Mouse (Mus musculus): Measurements from ENCODE around the gene Mrpl58.

The Mrpl58 gene

DNA sequence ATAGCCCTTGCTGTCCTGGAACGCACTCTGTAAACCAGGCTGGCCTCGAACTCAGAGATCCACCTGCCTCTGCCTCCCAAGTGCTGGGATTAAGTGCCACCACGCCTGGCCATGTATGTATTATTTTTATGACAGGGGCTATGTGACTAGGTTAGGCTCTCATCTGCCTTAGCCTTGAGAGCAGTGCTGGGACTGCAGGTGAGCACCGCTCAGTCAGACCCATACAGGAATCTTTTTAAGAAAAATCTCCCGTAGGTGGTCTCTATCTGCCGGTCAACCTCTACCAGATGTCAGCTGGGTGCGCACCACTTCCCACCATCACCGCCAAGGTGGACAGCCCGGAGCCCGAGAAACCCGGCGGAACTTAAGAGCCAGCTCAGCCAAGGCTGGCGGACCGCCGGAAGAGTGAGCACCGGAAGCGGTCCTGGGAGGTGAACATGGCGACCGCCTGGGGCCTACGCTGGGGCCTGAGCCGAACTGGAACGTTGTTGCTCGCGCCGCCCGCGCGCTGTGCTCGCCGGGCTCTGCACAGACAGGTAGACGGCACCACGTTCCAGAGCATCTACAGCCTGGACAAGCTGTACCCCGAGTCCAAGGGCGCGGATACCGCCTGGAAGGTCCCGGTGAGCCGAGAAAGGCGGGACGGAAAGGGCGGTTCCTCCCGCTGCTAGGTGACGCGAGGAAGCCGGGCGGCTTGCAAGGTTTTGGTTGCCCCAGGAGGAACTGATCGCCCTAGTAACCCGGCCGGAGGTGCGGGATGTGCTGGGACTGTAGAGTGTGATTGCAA is at the start of gene Mrpl58:
Gene Mrpl58 (plus strand): TSS at position 415 of the 787 bp plus-strand sequence.
- peak; percentile 70 to 79 for DNase-seq (ENCODE audit: low read depth in 2 of 2, low spot score in 2 of 2)

DNA sequence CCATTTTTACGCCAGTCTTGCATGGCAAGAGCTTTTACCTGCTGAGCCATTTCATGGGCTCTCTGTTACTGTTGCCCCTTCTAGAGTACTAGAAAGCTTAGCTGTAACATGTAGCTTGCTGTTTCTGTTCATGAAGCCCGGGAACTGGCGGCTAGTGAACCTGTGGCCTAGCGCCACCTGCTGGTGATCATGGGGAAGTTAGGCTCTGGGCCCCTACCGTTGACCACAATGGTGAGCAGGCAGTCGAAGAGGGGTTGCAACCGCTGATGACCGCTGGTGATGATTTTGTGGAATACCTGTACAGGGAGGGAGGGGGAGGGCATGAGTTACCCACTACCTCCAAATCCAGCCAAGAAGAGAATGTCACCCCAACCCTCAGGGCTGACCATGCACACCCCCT is 49.4 kb upstream of the Mrpl58 start:
- peak; percentile 56 to 62 for DNase-seq (ENCODE audit: low read depth in 2 of 2, low spot score in 2 of 2)

GRCm38 (mm10) chr11:115358468-115358867 is 45.1 kb upstream of the Mrpl58 start:
- DNase-seq (ENCODE audit: low read depth in 2 of 2, low spot score in 2 of 2) = peak; percentile 68 to 82

GRCm38 (mm10) chr11:115359293-115359692 is 44.3 kb upstream of the Mrpl58 start:
- no peak for DNase-seq (ENCODE audit: low read depth in 2 of 2, low spot score in 2 of 2)

DNA sequence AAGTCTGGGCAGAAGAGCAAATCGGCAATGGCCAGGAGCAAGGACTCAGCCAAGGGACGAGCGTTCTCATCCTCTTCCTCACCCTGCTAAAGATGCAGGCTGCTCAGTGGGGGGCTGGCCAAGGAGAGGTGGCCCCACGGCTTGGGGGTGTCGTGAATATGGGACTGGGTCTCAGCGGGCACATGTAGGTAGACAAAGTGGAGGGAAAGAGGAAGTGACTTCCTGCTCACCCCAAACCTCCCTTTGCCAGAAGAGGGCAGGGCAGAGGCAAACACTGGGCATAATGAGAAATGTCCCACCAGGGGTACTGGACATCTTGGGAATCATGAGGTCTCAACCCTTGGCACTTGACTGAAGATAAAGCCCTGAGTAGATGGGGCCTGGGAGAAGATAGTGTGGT is 43.8 kb upstream of the Mrpl58 start:
- no peak for DNase-seq (ENCODE audit: low read depth in 2 of 2, low spot score in 2 of 2)

DNA sequence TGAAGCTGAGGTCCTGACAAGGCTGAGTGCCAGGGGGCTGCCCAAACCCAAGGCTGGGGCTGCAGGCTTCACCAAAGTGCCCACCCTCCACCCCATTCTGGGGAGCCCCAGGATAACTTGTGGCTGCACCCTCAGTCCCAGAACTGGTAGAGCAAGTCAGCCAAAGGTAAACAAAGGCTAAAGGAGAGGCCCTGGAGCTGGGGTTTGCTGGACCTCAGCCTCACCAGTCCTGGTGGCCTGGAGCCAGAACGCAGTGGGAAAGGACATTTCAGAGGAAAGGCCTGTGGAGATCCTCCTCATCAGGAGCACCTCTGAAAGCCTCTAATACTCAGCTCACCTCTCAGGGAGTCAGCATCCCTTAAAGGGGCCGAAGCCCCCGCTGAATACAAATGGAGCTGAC is 39.4 kb upstream of the Mrpl58 start:
- no peak for DNase-seq (ENCODE audit: low read depth in 2 of 2, low spot score in 2 of 2)

- peak in 1 of 2 experiments; percentile 17 for DNase-seq (ENCODE audit: low read depth in 2 of 2, low spot score in 2 of 2)
These were observed 37.4 kb upstream of the Mrpl58 start for GRCm38 (mm10) chr11:115366039-115366705.

GRCm38 (mm10) chr11:115366706-115367394 is 36.7 kb upstream of the Mrpl58 start:
- no peak for DNase-seq (ENCODE audit: low read depth in 2 of 2, low spot score in 2 of 2)

GRCm38 (mm10) chr11:115367395-115367944 is 36.1 kb upstream of the Mrpl58 start, which contains the start of gene Hid1:
Hid1 (minus strand) TSS chr11:115367756.
- DNase-seq (ENCODE audit: low read depth in 2 of 2, low spot score in 2 of 2) = peak; percentile 70 to 85

DNA sequence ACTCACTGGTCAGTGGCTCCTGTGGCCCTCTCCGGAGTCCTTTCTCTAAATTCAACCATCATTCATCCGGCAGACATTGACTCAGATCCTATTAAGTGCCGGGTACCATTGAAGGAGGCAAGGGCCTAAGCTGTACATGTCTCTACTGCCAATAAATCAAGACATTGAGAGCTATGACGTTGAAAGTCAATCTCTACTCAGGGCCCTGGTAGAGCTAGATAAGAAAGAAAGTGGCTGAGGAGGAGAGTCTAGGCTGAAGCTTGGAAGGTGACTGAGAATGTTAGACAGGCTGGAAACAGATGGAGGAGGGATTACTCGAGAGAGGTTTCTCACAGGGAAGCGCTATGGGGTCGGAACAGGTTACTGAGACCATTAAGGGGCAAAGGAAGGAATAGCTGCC is 33.2 kb upstream of the Mrpl58 start:
- no peak for DNase-seq (ENCODE audit: low read depth in 2 of 2, low spot score in 2 of 2)

- no peak for DNase-seq (ENCODE audit: low read depth in 2 of 2, low spot score in 2 of 2)
These were observed 32.2 kb upstream of the Mrpl58 start for GRCm38 (mm10) chr11:115371354-115371753.

DNA sequence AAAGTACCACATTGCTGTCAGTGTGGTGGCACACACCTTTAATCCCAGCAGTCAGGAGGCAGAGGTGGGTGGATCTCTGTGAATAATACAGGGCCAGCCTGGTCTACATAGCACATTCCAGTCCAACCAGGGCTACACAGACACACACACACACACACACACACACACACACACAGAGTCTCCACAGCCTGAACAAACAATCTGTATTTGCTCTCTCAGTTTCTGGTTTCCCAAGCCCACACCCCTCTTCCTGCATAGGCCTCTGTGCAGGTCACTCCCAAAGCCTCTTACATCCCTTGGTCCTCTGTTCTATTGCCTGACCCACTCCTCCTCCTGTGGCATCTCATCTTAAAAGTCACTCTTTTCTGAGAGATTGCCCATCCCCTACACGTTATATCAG is 31.5 kb upstream of the Mrpl58 start:
- DNase-seq (ENCODE audit: low read depth in 2 of 2, low spot score in 2 of 2) = no peak

DNA sequence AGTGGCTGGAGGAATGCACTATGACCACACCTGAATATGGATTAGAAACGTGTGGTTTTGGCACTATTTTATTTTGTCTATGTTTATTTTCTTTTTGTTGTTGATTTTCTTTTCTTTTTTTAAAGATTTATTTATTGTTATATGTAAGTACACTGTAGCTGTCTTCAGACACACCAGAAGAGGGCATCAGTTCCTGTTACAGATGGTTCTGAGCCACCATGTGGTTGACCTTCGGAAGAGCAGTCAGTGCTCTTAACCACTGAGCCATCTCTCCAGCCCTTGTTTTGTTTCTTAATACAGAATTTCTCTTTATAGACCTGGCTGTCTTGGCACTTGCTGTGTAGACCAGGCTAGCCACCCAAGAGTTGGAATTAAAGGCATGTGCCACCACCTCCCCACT is 30.8 kb upstream of the Mrpl58 start:
- no peak for DNase-seq (ENCODE audit: low read depth in 2 of 2, low spot score in 2 of 2)

DNA sequence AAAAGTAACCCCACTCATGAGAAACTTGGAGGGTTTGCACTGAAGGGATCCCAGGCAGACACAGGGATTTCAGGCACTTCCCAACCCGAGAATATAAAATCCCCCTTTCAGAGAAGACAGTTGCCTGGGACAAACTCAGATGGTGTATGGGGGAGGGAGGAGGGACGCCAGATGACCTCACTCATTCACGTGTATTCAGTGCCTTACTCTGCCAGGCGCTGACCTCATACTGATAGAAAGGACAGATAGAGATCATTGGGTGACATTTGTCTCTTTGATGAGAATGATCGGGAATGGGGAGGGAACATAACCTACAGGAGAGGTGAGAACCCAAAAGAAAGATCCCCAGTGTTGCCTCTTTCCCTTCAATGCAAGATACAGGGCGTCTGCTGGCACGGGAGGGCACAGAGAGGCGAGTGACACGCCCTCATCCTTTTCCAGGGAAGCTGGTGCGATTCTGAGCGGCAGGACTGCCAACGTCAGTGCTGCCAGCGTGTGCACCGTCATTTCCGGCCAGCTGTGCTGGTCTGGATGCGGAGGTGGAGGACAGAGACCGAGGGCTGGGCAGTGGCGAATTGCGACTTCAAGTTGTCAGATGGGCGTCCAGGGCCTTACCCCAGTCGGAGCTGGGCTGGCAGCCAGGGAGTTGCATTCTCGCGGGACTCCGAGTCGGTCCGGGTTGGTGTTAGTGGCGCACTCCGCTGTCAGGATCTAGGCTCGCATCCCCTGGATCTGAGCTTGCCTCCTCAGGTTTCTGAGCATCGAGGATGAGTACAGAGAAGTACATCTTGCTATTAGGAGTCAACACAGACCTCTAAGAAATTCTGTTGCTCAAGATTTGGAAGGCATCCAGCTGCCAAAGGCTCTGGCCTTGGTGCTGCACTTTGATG is 29.5 kb upstream of the Mrpl58 start:
- no peak for DNase-seq (ENCODE audit: low read depth in 2 of 2, low spot score in 2 of 2)

GRCm38 (mm10) chr11:115374695-115375425 is 28.7 kb upstream of the Mrpl58 start:
- DNase-seq (ENCODE audit: low read depth in 2 of 2, low spot score in 2 of 2) = no peak

GRCm38 (mm10) chr11:115376722-115377121 is 26.8 kb upstream of the Mrpl58 start:
- DNase-seq (ENCODE audit: low read depth in 2 of 2, low spot score in 2 of 2) = no peak

DNA sequence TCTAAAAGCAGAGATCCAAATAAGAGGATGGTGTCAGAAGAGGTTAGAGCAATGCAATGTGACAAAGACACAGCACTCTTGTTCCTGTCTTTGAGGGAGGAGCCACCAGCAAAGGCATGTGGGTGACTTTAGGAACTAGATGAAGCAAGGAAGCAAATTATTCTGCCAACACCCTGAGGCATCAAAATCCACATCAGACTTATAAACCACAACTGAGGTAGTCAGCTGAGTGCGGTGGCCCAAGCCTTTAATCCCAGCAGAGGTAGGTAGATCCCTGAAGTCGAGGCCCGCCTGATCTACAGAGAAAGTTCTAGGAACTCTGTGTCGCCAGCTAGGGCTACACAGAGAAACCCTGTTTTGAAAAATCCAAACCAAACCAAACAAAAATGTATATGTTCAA is 26.3 kb upstream of the Mrpl58 start:
- no peak for DNase-seq (ENCODE audit: low read depth in 2 of 2, low spot score in 2 of 2)

GRCm38 (mm10) chr11:115377854-115378253 is 25.7 kb upstream of the Mrpl58 start:
- no peak for DNase-seq (ENCODE audit: low read depth in 2 of 2, low spot score in 2 of 2)

DNA sequence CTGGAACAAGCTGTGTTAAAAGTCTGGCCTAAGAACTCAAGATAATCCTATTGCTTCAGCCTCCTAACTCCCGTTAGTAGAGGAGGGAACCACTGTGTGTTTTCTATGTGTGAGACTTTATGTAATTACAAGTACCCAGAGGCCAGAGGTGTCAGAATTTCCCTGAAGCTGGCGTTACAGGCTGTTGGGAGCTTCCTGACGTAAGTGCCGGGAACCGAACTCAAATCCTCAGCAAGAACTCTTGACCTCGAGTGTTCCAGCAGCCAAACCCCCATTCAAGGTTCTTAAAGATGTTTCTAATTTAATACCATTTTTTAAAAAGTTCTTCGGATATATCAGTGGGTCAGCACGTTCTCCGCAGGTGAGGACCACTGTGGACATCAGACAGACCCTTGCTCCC is 22.3 kb upstream of the Mrpl58 start:
- no peak for DNase-seq (ENCODE audit: low read depth in 2 of 2, low spot score in 2 of 2)

All from CD8-positive naive resting alpha-beta T cell, adult 2 months (primary cell).